ENCODE assay signal across 11 mouse cellular contexts in genomic region chr1:80522197-80522596, GRCm38 (mm10).
DNase-seq lines count a peak whose midpoint lies in the region; TF ChIP-seq lines count a peak whose summit lies in the region.
"Had no signal": no experiment of that assay in that cellular context is flagged by ENCODE, and none has a peak within 500 bp of the region (broad histone marks: within the 10 kb centered on the region; RNA-seq: fewer than 3 reads in every experiment).

No protein-coding gene starts in this region.

- in situ Hi-C loops in ES-E14 (cut with MboI; ENCODE audit: low sequenced_read_pairs in 2 of 2, unreplicated experiment in 2 of 2), result no loop called here

- H3K4me1 ChIP-seq in ES-E14 (ENCODE audit: control insufficient read depth in 2 of 2, insufficient read depth in 2 of 2, low read length in 2 of 2, poor library complexity in 1 of 2), result no peaks in the 10 kb centered on the region
- H3K4me1 ChIP-seq in forebrain, embryonic 10.5 days, result peaks cover 8% of the 10 kb centered on the region; the same call in 1 of the 2 replicates
- H3K4me1 ChIP-seq: lung, embryonic 15.5 days had no signal

- H3K27me3 ChIP-seq in splenic B cell, adult 2 months (ENCODE audit: control insufficient read depth, insufficient read depth, low read length, poor library complexity, severe bottlenecking), result no peaks in the 10 kb centered on the region
- no peaks in the 10 kb centered on the region for H3K27me3 ChIP-seq in forebrain, embryonic 10.5 days (ENCODE audit: poor library complexity, severe bottlenecking)
- H3K27me3 ChIP-seq: lung, embryonic 15.5 days had no signal

- WGBS in forebrain, embryonic 10.5 days, result 69% methylated on average over 5 of the region's 5 CpGs

- DNase-seq in gastrocnemius, postnatal 10 days, result peak; percentile 22
- DNase-seq in gastrocnemius, postnatal 36 days, result no peak
- peak; percentile 5 for DNase-seq in lung, postnatal 10 days
- no peak for DNase-seq in lung, adult 18-20 months
- DNase-seq in ES-E14 (ENCODE audit: low read depth, low spot score), result peak; percentile 15
- DNase-seq in splenic B cell, adult 2 months (ENCODE audit: low read depth, low spot score), result peak; percentile 57
- no peak for DNase-seq in neural tube, embryonic 10.5 days (ENCODE audit: extremely low spot score, low spot score)
- no peak for DNase-seq in forebrain, embryonic 10.5 days (ENCODE audit: extremely low spot score, low spot score)
- DNase-seq: kidney, adult 11 months; layer of hippocampus, postnatal 36 days had no signal

- intact Hi-C loops in gastrocnemius, postnatal 36 days (cut with DNase I), result no loop called here

- H3K27ac ChIP-seq in ES-E14 (ENCODE audit: insufficient read depth, low read depth, low read length, poor library complexity, severe bottlenecking), result no peak overlapping the region
- no peak overlapping the region for H3K27ac ChIP-seq in forebrain, embryonic 10.5 days
- H3K27ac ChIP-seq: lung, embryonic 15.5 days had no signal

- no peaks in the 10 kb centered on the region for H3K36me3 ChIP-seq in ES-E14 (ENCODE audit: control insufficient read depth, insufficient read depth, low read length, poor library complexity, severe bottlenecking)
- H3K36me3 ChIP-seq in splenic B cell, adult 2 months (ENCODE audit: control insufficient read depth, insufficient read depth, low read length, poor library complexity, severe bottlenecking), result peaks cover 34% of the 10 kb centered on the region
- H3K36me3 ChIP-seq in forebrain, embryonic 10.5 days (replicated peaks), result no peaks in the 10 kb centered on the region
- H3K36me3 ChIP-seq: lung, embryonic 15.5 days had no signal

- H3K9ac ChIP-seq in ES-E14 (ENCODE audit: insufficient read depth, low read depth, low read length, poor library complexity, severe bottlenecking), result no peak overlapping the region
- H3K9ac ChIP-seq: lung, embryonic 15.5 days had no signal

- no peak overlapping the region for H3K4me3 ChIP-seq in ES-E14 (ENCODE audit: insufficient read depth in 1 of 2, low read depth in 1 of 2, low read length in 2 of 2, poor library complexity in 1 of 2, severe bottlenecking in 1 of 2)
- no peak overlapping the region for H3K4me3 ChIP-seq in forebrain, embryonic 10.5 days
- H3K4me3 ChIP-seq: lung, embryonic 15.5 days had no signal

- no peaks in the 10 kb centered on the region for H3K9me3 ChIP-seq in ES-E14 (ENCODE audit: control insufficient read depth, insufficient read depth, low read depth, low read length)
- no peaks in the 10 kb centered on the region for H3K9me3 ChIP-seq in forebrain, embryonic 10.5 days
- H3K9me3 ChIP-seq: lung, embryonic 15.5 days had no signal

TF ChIP-seq in ES-E14, 5 proteins besides CTCF, POLR2A, EP300 and RAD21:
- TF ChIP-seq HCFC1 (IDR thresholded peaks at IDR 0.05; ENCODE audit: borderline replicate concordance, insufficient read depth, low read length) (no peak), CHD2 (IDR thresholded peaks at IDR 0.05; ENCODE audit: low read depth, low read length) (no peak), ZNF384 (IDR thresholded peaks at IDR 0.05; ENCODE audit: low read depth, low read length) (no peak), MAFK (IDR thresholded peaks at IDR 0.05; ENCODE audit: insufficient read depth, low read depth, low read length) (no peak), ZC3H11A (IDR thresholded peaks at IDR 0.05; ENCODE audit: borderline replicate concordance, low read depth, low read length) (no peak)

Comparison
In these comparisons a context has a peak if more than half of its experiments do, and no peak if none do; other contexts are left out.
1. DNase-seq: peak in gastrocnemius, postnatal 10 days (single experiment), lung, postnatal 10 days (single experiment), ES-E14 (single experiment) and splenic B cell, adult 2 months (single experiment); none in gastrocnemius, postnatal 36 days (0 of 2), lung, adult 18-20 months (0 of 2), neural tube, embryonic 10.5 days (single experiment) and forebrain, embryonic 10.5 days (single experiment).